Mouse (Mus musculus) heart, adult 9 months (tissue): ENCODE data around the gene Sft2d2.

ENCODE experiments used
- DNase-seq, 2 experiments: peaks; one replicate each; pipeline ENCODE4 v3.0.0; 2022; ENCODE audit warnings: low spot score in 2 of 2

Gene Sft2d2

GRCm38 (mm10) chr1:165193880-165194661 lies at the start of gene Sft2d2:
Gene Sft2d2 (minus strand): TSS chr1:165194438.
- peak; percentile 85 to 87 for DNase-seq

DNA sequence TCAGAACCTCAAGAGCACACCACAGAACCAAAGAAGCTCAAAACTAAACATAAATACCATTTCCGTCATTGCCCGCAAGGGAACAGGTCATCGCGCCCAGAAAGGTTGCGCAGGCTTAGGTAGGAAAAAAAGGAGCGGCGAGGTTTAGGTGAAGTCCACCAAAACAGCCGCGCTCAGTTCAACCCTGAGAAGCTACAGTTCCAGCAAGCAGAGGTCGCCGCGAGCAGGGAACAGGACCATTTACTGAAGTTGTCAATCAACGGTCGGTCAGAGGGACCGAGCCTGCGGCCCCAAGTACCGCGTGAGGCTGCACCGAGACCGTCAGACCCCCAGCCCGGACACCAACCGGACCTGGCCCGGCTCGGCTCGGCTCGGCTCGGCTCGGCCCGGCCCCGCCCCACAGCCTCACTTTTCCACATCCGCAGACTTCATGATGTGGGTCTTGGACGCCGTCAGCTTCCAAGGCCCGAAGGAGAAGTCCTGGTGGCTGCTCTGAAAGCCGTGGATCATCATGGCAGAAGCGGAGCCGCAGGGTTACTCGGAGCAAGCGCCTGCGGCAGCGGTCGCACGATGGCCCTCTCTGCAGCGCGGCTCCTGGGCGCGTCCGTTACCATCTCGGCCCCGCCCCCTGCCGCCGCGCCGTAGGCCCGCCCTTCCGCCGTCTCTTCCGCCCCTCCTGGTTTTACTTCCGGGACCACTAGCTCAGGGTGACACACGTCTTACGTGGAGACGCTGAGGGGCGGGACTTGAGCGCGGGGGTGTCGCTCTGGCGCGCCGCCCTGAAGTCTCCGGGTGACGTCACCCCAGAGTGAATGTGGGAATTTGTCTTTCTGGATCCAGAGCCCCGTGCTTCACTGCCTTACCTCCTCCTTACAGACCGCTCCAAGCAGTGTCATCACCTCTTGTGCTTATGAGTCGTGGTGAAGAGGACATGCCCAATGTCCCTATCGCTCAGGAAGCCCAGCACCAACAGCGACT lies 42.4 kb upstream of the Sft2d2 start, which contains the start of gene Tiprl:
Gene Tiprl, minus strand, starts transcription at position 676 of the 978 bp plus-strand sequence.
- DNase-seq, result peak; percentile 97 to 98

DNA sequence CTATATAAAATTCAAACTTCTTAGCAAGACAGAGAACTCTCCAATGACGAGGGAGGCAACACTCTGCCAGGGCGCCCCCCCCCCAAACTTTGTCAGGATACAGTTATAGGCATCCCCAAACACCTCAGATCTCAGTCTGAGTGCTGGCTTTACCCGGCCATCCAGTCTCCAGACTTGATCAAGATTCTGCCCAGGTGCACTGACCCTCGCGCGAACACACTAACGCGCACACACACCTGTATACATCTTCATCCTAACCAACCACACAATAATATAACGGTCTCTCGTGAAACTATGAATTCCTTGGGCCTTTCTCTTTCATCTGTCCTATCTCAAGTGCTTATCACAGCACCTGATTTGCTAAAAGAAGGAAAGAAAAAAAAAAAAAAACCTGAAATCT lies 41.6 kb upstream of the Sft2d2 start:
- no peak for DNase-seq

DNA sequence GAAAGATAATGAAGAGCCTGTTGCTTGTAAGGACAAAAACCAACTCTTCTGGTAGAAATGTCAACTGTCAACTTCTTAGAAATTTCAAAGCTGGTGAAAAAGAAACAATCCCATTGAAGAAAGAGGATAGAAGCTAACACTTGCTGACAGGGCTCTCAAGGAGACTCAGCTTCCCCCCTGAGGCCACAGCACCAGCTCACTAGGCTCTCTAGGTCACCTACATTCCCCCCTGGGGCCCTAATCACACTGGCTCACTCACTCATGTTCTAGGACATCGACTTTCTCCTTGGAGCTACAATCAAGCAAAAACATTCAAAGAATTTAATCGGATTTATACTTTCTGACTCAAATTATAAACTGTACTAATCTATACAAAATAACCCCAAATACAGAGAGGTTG lies 39.6 kb upstream of the Sft2d2 start:
- DNase-seq, result no peak

- DNase-seq, result no peak
Observed at GRCm38 (mm10) chr1:165230691-165231090, 36.5 kb upstream of the Sft2d2 start.

DNA sequence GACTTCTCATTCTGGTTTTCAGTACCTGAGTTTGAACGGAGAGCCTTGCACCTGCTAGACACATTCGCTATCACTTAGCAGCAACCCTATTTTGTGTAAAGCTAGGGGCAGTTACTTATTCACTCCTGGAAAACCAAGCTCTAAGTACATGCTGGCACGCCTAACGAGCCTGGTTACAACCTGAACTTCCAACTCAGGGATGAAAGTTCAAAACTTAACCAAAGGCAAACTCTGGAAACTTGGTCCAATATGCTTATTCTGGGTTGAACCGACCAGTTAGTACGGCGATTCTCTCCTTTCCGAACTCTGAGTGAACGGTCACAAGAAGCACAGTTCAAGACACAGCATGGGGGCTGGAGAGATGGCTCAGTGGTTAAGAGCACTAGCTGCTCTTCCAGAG lies 35.3 kb upstream of the Sft2d2 start:
- no peak for DNase-seq

DNA sequence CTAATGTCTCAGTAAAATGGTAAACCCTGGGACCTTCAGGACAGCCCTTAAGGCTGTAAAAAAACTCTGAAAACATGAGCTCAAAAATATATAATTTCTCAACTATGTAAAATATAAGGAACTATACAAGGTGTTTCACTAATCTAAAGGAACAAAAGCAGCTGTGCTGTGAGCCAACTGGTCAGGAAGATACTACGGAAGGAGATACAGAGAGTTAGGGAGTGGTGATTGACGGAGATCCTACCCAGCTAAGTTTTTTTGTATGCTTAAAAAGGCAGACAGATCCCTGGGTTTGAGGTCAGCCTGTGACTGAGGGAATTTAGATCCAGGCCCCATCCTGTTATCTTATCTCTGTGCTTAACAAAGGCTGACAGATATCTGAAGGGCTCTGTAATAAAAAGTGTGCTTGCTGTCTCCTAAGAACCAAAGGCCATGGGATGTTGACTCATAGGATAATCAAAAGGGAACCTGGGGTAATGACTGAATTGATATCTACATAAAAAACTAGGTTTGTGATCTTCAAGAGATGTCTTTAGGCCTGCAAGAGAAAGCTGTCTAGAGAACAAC lies 22.9 kb upstream of the Sft2d2 start:
- no peak for DNase-seq

GRCm38 (mm10) chr1:165215831-165216230 lies 21.6 kb upstream of the Sft2d2 start:
- DNase-seq, result no peak

DNA sequence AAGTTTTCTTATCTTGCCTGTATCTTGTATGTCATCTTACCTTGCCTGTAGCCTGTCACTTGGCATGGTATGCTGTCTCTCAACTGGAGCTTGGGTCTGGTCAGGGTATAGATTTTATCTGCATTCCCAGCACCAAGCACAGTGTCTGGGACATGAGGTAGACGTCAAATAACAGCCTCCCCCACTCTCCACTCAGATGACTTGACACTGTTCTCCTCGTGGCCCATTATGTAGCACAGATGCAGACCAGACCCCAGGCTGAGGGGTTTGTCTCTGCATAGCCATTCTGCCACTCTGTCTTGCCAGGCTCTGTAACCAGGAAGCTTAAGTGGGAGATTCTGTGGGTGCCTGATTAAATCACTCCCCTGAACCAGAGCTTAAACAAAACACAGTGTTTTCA lies 11.4 kb upstream of the Sft2d2 start:
- no peak for DNase-seq

GRCm38 (mm10) chr1:165203488-165204035 lies 9.3 kb upstream of the Sft2d2 start:
- DNase-seq, result no peak

DNA sequence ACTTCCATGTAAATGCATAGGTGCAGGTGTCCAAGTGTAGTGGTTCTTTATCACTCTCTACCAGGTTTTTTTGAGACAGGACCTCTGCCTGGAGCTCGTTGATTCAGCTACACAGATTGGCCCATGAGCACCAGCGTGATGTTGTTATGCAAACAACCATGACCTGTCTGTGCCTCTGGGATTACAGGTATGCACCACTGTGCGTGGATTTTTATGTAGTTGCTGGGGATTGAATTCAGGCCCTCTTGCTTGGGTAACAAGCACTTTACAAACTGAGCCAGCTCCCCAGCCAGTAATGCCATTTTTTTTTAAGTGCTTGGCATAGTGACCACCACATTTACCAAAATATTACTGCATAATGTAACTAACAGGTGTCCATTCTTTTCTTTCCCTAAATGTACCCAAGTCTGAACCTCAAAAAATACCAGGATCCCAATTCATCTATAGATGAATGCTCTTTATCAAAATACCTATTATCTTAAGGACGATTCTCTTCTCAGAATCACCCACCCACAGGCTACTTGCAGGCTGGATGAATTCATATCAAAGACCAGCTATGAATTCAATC lies 7.3 kb upstream of the Sft2d2 start:
- no peak for DNase-seq

GRCm38 (mm10) chr1:165200748-165201147 lies 6.5 kb upstream of the Sft2d2 start:
- DNase-seq, result no peak

DNA sequence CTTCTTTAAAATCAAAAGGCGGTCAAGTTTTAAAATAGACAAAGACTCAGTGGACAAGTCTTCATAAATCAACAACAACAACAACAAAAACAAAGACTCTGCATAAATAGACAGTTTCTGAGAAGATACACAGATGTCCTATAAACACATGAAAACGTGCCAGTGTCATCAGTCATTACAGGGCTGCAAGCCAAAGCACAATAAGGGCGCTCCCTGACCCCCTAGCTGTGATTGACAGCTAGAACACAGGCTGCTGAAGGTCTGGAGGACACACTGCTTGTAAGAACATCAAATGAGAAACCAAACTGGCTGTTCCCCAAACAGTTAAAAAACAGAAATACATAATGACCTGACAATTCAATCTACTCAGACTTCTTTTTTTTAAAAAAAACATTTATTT lies 5.4 kb upstream of the Sft2d2 start:
- DNase-seq, result no peak

GRCm38 (mm10) chr1:165198951-165199350 lies 4.7 kb upstream of the Sft2d2 start:
- DNase-seq, result no peak

- no peak for DNase-seq
Observed at GRCm38 (mm10) chr1:165197875-165198274, 3.6 kb upstream of the Sft2d2 start.

- DNase-seq, result no peak
Observed at GRCm38 (mm10) chr1:165195396-165195960, 1.2 kb upstream of the Sft2d2 start.

- no peak for DNase-seq
Observed at GRCm38 (mm10) chr1:165194662-165195013, 400 bp upstream of the Sft2d2 start.

DNA sequence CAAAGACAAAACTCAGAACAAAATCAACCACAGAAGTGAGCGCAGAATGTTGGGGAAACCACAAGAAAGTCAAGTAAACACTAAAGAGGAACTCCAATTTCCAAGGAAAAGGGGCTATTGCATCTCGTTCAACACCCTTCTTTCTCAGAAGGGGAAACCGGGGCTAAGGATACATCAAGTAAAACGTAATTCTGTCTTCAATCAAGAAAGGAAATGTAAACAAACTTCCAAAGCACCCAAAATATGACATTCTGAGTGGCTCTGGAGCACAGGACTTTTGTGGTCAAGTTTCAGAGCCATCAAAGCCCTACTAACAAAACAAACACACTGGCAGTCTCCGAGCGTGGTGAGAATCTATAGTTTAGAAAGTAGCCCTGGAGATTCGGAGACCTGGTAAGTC lies 812 bp downstream of the Sft2d2 start:
- DNase-seq, result no peak

GRCm38 (mm10) chr1:165192714-165193264 lies 1.4 kb downstream of the Sft2d2 start:
- no peak for DNase-seq

- DNase-seq, result peak in 1 of 2 experiments; percentile 27
Observed at GRCm38 (mm10) chr1:165192102-165192501, 2.1 kb downstream of the Sft2d2 start.

DNA sequence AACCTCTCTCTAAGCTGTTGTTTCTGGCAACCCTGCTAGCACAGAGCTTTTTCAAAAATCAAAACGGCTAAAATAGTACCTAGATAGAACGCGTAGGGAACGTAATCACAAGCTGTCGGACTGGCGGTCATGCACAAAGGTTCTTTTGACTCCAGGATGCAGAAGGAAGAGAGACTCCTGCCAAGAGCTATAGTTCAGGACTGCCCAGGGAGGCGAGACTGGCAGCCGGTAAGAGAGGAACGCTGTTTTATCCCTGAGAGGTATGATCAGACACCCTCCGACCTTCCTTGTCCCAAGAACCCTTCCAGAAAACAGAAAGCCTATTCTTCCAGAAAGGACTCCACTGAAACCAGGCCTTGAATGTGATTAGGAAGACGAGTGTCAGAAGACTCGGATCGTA lies 2.6 kb downstream of the Sft2d2 start:
- DNase-seq, result peak in 1 of 2 experiments; percentile 18
